Mouse (Mus musculus) hindbrain, embryonic 16.5 days (tissue): ENCODE results near the gene Clrn1. TPM values are rescaled to one million over a fixed set of nuclear protein-coding genes. Genes with fewer than 3 reads are reported as not detected.
A peak's percentile ranks its signal among the peaks of the same experiment; 100 is the strongest.

Experiments
- ATAC-seq: fragments of 200-750 bp; cut with Nextera tagmentation; 2 replicates; pipeline ENCODE4 v1.8.0; 2017; ENCODE audit warnings: moderate TSS enrichment, moderate library complexity
- H3K27ac ChIP-seq: fragments of 300-500 bp; sonication (generic); 2 replicates; pipeline ENCODE4 v1.5.1; 2014; ENCODE audit warnings: low read depth, mild to moderate bottlenecking, control low read depth, low read length, moderate library complexity
- H3K27me3 ChIP-seq: fragments of 300-500 bp; sonication (generic); replicated peaks from 2 replicates; pipeline ENCODE4 v1.6.1; 2014; ENCODE audit warnings: low read length; ENCODE audit not compliant: control insufficient read depth, insufficient read depth
- H3K36me3 ChIP-seq: fragments of 300-500 bp; sonication (generic); 2 replicates; pipeline ENCODE4 v1.6.1; 2014; ENCODE audit warnings: mild to moderate bottlenecking, low read length, moderate library complexity, mixed read lengths; ENCODE audit not compliant: control insufficient read depth, insufficient read depth
- H3K4me1 ChIP-seq: fragments of 300-500 bp; sonication (generic); 2 replicates; pipeline ENCODE4 v1.6.1; 2014; ENCODE audit warnings: low read depth, low read length; ENCODE audit not compliant: control insufficient read depth, insufficient read depth
- H3K4me2 ChIP-seq: fragments of 300-500 bp; sonication (generic); 2 replicates; pipeline ENCODE4 v1.6.1; 2014; ENCODE audit warnings: mild to moderate bottlenecking, low read length, control low read depth, moderate library complexity
- H3K4me3 ChIP-seq: fragments of 300-500 bp; sonication (generic); 2 replicates; pipeline ENCODE4 v1.5.1; 2014; ENCODE audit warnings: mild to moderate bottlenecking, low read length, control low read depth, moderate library complexity
- H3K9ac ChIP-seq: fragments of 300-500 bp; sonication (generic); 2 replicates; pipeline ENCODE4 v1.6.1; 2014; ENCODE audit warnings: low read depth, mild to moderate bottlenecking, control low read depth, low read length, moderate library complexity
- H3K9me3 ChIP-seq: fragments of 300-500 bp; sonication (generic); 2 replicates; pipeline ENCODE4 v1.6.1; 2014; ENCODE audit warnings: mild to moderate bottlenecking, low read length, moderate library complexity; ENCODE audit not compliant: control insufficient read depth
- WGBS: fragments of 180-500 bp; shearing (Covaris S2); extraction: QIAGEN DNeasy Blood & Tissue Kit; methylation state at CpG from one replicate; pipeline ENCODE4 v1.1.7; 2014; 5-methylcytosine and 5-hydroxymethylcytosine counted together
- polyA plus RNA-seq: library from polyadenylated mRNA; unstranded; fragments of >200 nt; fragmentation: Nextera tagmentation; extraction: Ambion mirVana; gene quantifications from 2 replicates; pipeline ENCODE4 v1.2.1, GENCODE M21; 2015

The Clrn1 gene
- 2.6 and 4.0 TPM in 2 replicates for polyA plus RNA-seq

DNA sequence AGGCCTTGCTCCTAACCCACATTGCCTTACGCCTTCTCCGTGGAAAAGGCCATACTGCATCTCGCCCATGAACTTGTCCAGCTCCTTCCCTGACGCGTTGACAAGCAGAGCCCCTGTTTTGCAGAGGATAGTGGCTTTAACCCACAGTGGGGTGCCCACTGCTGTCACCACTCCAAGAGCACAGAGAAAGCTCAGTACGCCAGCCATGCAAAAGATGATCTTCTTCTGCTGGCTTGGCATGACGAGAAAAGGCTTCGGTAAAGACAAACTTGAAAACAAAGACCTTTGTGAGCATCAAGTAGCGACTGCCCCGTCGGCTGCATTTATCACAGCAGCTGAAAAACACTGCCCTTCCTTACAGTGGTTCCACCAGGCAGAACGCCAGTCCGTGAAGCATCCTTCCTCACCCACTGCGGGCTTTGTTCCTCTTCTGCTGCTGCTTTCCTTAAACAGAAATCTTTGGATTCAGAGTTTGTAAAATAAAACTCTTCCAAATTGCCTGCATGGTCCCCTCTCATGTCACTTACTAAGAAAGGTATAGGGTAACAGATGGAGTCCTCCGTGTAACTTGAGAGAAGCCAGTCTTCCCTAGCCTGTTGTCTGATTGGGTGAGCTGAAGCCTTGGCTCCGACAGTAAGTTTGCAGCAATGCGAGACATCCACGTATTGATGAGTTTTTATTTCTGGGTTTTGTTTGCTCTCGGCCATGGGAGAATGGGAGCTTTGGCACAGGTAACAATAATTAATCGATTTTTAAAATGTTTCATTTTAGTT, at the start of gene Clrn1:
Gene Clrn1 (minus strand): TSS at position 540 of the 773 bp plus-strand sequence.
- WGBS = 51% methylated on average over 20 of the region's 20 CpGs
- H3K4me3 ChIP-seq = peak within 1 kb of the TSS; percentile 6; the same call in 1 of the 2 replicates
- H3K9me3 ChIP-seq = no peaks in the 10 kb centered on the region
- no peak within 1 kb of the TSS; the same call in 1 of the 2 replicates for H3K9ac ChIP-seq
- H3K4me1 ChIP-seq = peaks cover 2% of the 10 kb centered on the region; the same call in 1 of the 2 replicates
- H3K27me3 ChIP-seq = no peaks in the 10 kb centered on the region
- H3K36me3 ChIP-seq = no peaks in the 10 kb centered on the region
- H3K4me2 ChIP-seq = peak within 1 kb of the TSS; percentile 42
- no peak for ATAC-seq
- H3K27ac ChIP-seq = no peak within 1 kb of the TSS

DNA sequence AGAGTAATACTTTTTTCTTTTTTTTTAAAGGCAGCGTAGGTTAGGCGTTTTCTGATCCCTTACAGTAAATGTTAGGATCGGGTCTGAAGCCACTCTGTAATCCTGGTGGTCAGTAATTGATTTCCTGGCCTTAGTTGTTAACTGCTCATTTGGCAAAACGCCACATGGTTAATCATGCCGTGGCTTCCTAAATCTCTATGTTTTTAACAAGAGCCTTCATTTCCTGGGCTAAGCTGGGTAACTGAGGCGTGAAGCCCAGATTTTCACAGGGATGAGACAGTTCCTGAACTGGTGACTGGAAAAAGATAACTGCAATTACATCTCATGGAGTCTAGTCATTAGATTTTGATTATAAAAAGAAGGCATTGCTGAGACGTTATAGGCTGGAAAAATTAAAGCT, 38.9 kb upstream of the Clrn1 start:
- 54% methylated on average over 7 of the region's 7 CpGs for WGBS
- no peak overlapping the region for H3K9ac ChIP-seq
- H3K9me3 ChIP-seq = no peaks in the 10 kb centered on the region
- no peaks in the 10 kb centered on the region for H3K27me3 ChIP-seq
- H3K36me3 ChIP-seq = no peaks in the 10 kb centered on the region
- no peaks in the 10 kb centered on the region for H3K4me1 ChIP-seq
- H3K27ac ChIP-seq = no peak overlapping the region
- H3K4me2 ChIP-seq = no peak overlapping the region
- H3K4me3 ChIP-seq = no peak overlapping the region
- ATAC-seq = no peak

DNA sequence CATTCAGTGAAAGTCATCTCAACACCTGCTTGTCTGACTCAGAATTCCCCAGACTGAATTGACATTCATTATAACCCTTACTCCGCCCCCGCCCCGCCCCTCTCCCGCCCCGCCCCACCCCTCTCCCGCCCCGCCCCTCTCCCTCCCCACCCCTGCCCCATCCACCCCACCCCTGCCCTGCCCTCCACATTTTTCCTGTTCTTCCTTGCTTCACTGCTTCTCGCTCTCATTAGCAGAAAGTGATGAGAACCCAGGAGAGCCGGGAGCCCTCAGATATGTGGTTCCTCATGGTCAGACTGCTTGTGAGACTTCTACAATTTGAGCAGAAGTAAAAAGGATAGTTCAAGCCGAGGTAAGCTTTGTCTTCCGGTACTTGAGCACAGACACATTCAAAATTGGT, 38.0 kb upstream of the Clrn1 start:
- Histone ChIP-seq H3K4me3 (no peak overlapping the region), H3K36me3 (no peaks in the 10 kb centered on the region), H3K27me3 (no peaks in the 10 kb centered on the region), H3K9ac (no peak overlapping the region), H3K4me2 (no peak overlapping the region), H3K9me3 (no peaks in the 10 kb centered on the region), H3K27ac (no peak overlapping the region), H3K4me1 (no peaks in the 10 kb centered on the region)
- no peak for ATAC-seq
- 66% methylated on average over 11 of the region's 11 CpGs for WGBS

DNA sequence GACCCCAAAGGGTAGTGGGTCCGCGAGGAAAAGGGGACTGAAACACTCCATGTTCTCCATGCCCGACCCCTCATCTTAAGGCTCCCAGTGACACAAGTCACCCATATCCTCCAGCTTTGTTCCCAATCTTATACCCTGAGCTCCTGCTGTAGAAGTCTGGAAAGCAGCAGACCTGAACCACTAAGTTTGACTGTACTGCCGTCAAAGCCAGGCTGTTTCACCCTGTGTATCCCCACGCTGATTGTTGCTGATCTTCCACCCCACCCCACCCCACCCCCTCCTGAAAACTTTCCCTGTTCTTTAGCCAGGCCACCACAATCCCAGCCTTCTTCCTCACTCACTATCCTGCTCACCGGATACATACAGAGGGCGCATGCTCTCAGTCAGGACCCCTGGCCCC, 37.5 kb upstream of the Clrn1 start:
- ATAC-seq = no peak
- 66% methylated on average over 7 of the region's 7 CpGs for WGBS
- no peaks in the 10 kb centered on the region for H3K9me3 ChIP-seq

DNA sequence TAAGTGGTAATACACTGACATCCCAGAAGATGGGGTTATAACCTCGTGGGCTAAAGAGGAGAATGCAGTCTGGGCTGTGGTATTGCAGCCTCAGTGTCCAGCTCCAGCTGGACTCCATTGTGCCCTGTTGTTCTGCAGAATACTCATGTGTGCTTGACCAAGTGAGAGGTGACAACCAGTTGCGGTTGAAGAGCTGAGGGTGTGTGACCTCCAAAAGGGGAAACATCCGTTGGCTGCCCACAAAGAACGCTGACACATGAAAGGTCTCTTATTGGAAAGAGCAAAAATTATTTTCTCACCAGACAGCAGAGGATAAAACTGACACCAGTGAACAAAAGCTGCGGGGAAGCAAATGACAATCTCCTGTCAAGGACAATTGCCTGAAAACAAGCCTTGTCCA, 36.2 kb upstream of the Clrn1 start:
- Histone ChIP-seq H3K4me1 (no peaks in the 10 kb centered on the region), H3K27ac (no peak overlapping the region), H3K4me3 (no peak overlapping the region), H3K9me3 (no peaks in the 10 kb centered on the region), H3K36me3 (no peaks in the 10 kb centered on the region), H3K4me2 (no peak overlapping the region), H3K27me3 (no peaks in the 10 kb centered on the region), H3K9ac (no peak overlapping the region)
- WGBS = 60% methylated on average over 5 of the region's 5 CpGs
- no peak for ATAC-seq

More for the DNA sequence above, 37.5 kb upstream of the Clrn1 start:
- no peak overlapping the region for H3K9ac ChIP-seq
- no peak overlapping the region for H3K4me2 ChIP-seq
- H3K4me3 ChIP-seq = no peak overlapping the region
- H3K27ac ChIP-seq = no peak overlapping the region
- no peaks in the 10 kb centered on the region for H3K4me1 ChIP-seq
- no peaks in the 10 kb centered on the region for H3K27me3 ChIP-seq
- no peaks in the 10 kb centered on the region for H3K36me3 ChIP-seq

DNA sequence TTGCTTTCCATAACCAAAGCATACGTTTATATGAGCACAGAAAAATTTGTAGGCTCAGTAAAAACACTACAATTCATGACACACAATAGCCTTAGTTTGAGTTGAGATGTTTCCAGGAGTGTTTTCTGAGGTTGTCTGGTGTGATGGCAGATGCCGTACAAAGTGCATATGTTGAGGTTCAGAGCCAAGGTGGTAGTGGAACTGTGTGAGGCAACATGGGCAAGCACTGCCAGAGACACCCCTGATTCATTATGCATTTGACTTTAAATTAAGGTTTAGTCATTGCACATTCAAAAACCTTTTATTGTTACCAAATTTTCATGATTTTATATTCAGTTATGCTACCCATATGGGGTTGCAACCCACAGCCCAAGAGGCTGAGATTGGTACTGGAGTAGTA, 19.5 kb upstream of the Clrn1 start:
- H3K27ac ChIP-seq = no peak overlapping the region
- no peaks in the 10 kb centered on the region for H3K9me3 ChIP-seq
- H3K36me3 ChIP-seq = no peaks in the 10 kb centered on the region
- no peak overlapping the region for H3K9ac ChIP-seq
- 92% methylated on average over 2 of the region's 2 CpGs for WGBS
- no peak overlapping the region for H3K4me3 ChIP-seq
- no peaks in the 10 kb centered on the region for H3K4me1 ChIP-seq
- ATAC-seq = no peak
- no peaks in the 10 kb centered on the region for H3K27me3 ChIP-seq
- no peak overlapping the region for H3K4me2 ChIP-seq

DNA sequence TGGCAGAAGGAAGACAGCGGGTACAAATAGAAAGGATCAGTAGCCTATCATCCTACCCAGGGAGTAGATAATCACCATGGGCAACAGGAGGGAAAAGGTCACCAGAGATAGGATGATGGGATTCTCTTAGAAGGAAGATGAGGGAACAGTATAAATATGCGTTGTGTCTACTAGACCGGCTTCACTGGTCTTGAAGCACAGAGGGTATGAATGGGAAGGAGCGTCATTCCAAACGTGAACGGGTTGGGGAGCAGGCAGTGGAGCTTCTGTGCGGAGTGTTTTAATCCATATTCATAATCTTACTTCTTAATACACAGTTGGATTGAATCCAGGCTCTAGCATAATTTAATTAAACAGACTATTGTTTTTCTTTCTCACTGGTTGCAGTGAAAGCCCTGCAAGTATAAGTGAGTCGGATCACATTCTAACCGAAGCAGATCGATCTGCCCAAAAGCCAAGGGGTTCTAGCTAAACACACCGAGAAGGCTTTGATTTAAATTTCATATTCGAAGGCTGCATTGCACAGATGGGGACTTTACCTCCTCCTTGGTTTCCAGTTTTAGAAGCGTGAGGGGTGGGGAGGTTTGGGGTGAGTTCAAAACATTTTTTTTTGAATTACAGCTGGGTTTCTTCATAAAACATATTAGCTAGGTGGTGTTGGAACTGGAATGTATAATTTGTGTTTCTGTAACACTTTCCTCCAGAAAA, 17.1 kb upstream of the Clrn1 start:
- Histone ChIP-seq H3K9ac (no peak overlapping the region), H3K36me3 (no peaks in the 10 kb centered on the region), H3K27ac (no peak overlapping the region), H3K9me3 (no peaks in the 10 kb centered on the region), H3K4me1 (no peaks in the 10 kb centered on the region), H3K27me3 (no peaks in the 10 kb centered on the region), H3K4me2 (peak overlapping the region; percentile 12; the same call in 1 of the 2 replicates), H3K4me3 (no peak overlapping the region)
- ATAC-seq = peak; percentile 63
- 65% methylated on average over 13 of the region's 13 CpGs for WGBS

DNA sequence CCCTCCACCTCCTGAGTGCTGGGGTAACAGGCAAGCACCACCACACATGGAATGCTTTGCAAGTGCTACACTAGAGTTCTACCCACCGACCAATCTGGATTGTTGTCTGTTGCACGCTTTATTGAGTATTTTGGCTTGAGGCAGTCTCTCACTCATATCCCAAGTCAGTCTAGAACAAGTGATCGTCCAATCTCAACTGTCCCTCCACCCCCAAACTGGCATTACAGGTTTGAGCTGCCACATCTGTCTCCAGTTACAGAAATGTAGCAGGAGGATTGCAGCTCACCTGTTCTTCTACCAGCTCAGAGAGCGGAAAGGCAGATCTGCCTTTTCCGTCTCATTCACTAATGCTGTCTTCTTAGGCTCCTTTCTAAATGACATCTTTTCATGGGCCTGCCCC, 10.0 kb upstream of the Clrn1 start:
- 92% methylated on average over 5 of the region's 5 CpGs for WGBS
- H3K9me3 ChIP-seq = no peaks in the 10 kb centered on the region
- H3K4me3 ChIP-seq = no peak overlapping the region
- H3K4me1 ChIP-seq = no peaks in the 10 kb centered on the region
- no peak overlapping the region for H3K27ac ChIP-seq
- H3K9ac ChIP-seq = no peak overlapping the region
- H3K36me3 ChIP-seq = no peaks in the 10 kb centered on the region
- no peak overlapping the region for H3K4me2 ChIP-seq
- ATAC-seq = no peak
- H3K27me3 ChIP-seq = no peaks in the 10 kb centered on the region

DNA sequence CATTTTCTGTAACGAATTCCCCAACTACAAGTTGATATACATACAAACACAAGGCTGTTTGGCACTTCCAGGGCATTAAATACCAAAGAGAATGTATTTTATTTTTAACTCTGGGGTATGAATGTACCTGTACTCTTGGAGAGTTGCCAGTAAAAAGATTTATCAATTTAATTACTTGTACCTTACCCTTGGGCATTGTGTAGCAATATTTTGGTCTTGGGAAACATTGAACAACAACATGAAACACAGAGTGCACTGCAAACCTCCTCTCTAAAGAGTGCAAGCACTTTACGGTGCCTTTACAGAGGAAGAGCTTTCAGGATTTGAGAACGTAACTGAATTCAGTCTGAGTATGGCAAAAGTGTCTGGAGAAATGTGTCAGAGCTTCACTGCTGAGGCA, 9.4 kb upstream of the Clrn1 start:
- Histone ChIP-seq H3K9me3 (no peaks in the 10 kb centered on the region), H3K27me3 (no peaks in the 10 kb centered on the region), H3K4me3 (no peak overlapping the region), H3K4me2 (no peak overlapping the region), H3K4me1 (no peaks in the 10 kb centered on the region), H3K9ac (no peak overlapping the region), H3K36me3 (no peaks in the 10 kb centered on the region), H3K27ac (no peak overlapping the region)
- 85% methylated on average over 3 of the region's 3 CpGs for WGBS
- no peak for ATAC-seq
